50 mouse cellular contexts compared by ENCODE assay signal in genomic region chr4:104855216-104855615, GRCm38 (mm10). TPM values are rescaled to one million over a fixed set of nuclear protein-coding genes. Genes with fewer than 3 reads are reported as not detected.
"Had no signal": no experiment of that assay in that cellular context is flagged by ENCODE, and none has a peak within 500 bp of the region (broad histone marks: within the 10 kb centered on the region; RNA-seq: fewer than 3 reads in every experiment).

No protein-coding gene starts in this region.

- H3K27ac ChIP-seq: heart, embryonic 13.5 days; heart, embryonic 15.5 days; hindbrain, embryonic 10.5 days; hindbrain, embryonic 12.5 days; hindbrain, embryonic 13.5 days; hindbrain, embryonic 14.5 days; hindbrain, embryonic 15.5 days; hindbrain, postnatal 0 days; intestine, embryonic 15.5 days; kidney, embryonic 15.5 days; kidney, postnatal 0 days; left cerebral cortex, adult 2 months had no signal

- H3K9me3 ChIP-seq: heart, embryonic 12.5 days; heart, embryonic 13.5 days; heart, embryonic 15.5 days; hindbrain, embryonic 10.5 days; hindbrain, embryonic 12.5 days; hindbrain, embryonic 13.5 days; hindbrain, embryonic 15.5 days; intestine, embryonic 15.5 days; kidney, embryonic 15.5 days had no signal

- H3K4me3 ChIP-seq: heart, embryonic 12.5 days; heart, embryonic 13.5 days; heart, embryonic 15.5 days; hindbrain, embryonic 10.5 days; hindbrain, embryonic 12.5 days; hindbrain, embryonic 13.5 days; hindbrain, embryonic 15.5 days; intestine, embryonic 15.5 days; kidney, embryonic 15.5 days; left cerebral cortex, adult 2 months had no signal

- H3K4me1 ChIP-seq: heart, embryonic 12.5 days; heart, embryonic 13.5 days; heart, embryonic 15.5 days; hindbrain, embryonic 10.5 days; hindbrain, embryonic 12.5 days; hindbrain, embryonic 13.5 days; hindbrain, embryonic 15.5 days; intestine, embryonic 15.5 days; kidney, embryonic 15.5 days had no signal

- H3K9ac ChIP-seq: heart, embryonic 12.5 days; heart, embryonic 13.5 days; heart, embryonic 15.5 days; hindbrain, embryonic 12.5 days; hindbrain, embryonic 13.5 days; hindbrain, embryonic 14.5 days; hindbrain, embryonic 15.5 days; intestine, embryonic 15.5 days; kidney, embryonic 15.5 days had no signal

- ATAC-seq: hindbrain, embryonic 16.5 days; hindbrain, postnatal 0 days; inflammation-experienced regulatory T-cells, adult 6 months; intestine, embryonic 15.5 days; intestine, embryonic 16.5 days; intestine, postnatal 0 days had no signal

- H3K4me2 ChIP-seq: heart, embryonic 11.5 days; heart, embryonic 12.5 days; heart, embryonic 13.5 days; heart, embryonic 15.5 days; hindbrain, embryonic 12.5 days; hindbrain, embryonic 13.5 days; hindbrain, embryonic 14.5 days; hindbrain, embryonic 15.5 days; intestine, embryonic 15.5 days; kidney, embryonic 15.5 days had no signal

- DNase-seq: heart, postnatal 10 days; heart, postnatal 14 days; heart, postnatal 36 days; heart, postnatal 4 days; kidney, adult 11 months; kidney, adult 18-20 months; kidney, adult 2 months; kidney, adult 8-10 months; kidney, adult 9 months; kidney, postnatal 10 days; kidney, postnatal 14 days; kidney, postnatal 25 days; kidney, postnatal 36 days; layer of hippocampus, adult 9-11 months; layer of hippocampus, postnatal 36 days had no signal

- H3K27me3 ChIP-seq: heart, embryonic 12.5 days; heart, embryonic 13.5 days; heart, embryonic 15.5 days; hindbrain, embryonic 12.5 days; hindbrain, embryonic 13.5 days; hindbrain, embryonic 15.5 days; intestine, embryonic 15.5 days; kidney, embryonic 15.5 days had no signal

- H3K36me3 ChIP-seq: heart, embryonic 12.5 days; heart, embryonic 13.5 days; heart, embryonic 15.5 days; hindbrain, embryonic 10.5 days; hindbrain, embryonic 12.5 days; hindbrain, embryonic 13.5 days; hindbrain, embryonic 15.5 days; intestine, embryonic 15.5 days; kidney, embryonic 15.5 days had no signal

RNA-seq across cellular contexts. Expression of gene Gm17662, which starts 1.9 kb away (rescaled TPM):
- total RNA-seq: heart, postnatal 10 days; heart, postnatal 14 days; heart, postnatal 25 days; heart, postnatal 36 days; heart, postnatal 4 days; hematopoietic stem cell, adult 5-6 weeks; hindbrain, postnatal 0 days; layer of hippocampus, adult 18-20 months; layer of hippocampus, adult 8-10 months; layer of hippocampus, postnatal 10 days; layer of hippocampus, postnatal 14 days; layer of hippocampus, postnatal 25 days; layer of hippocampus, postnatal 36 days; left cerebral cortex, adult 18-20 months; left cerebral cortex, adult 2 months; left cerebral cortex, adult 8-10 months had no signal
- polyA plus RNA-seq: heart, embryonic 11.5 days; heart, embryonic 12.5 days; heart, embryonic 13.5 days; heart, embryonic 14.5 days; heart, embryonic 15.5 days; heart, embryonic 16.5 days; heart, postnatal 0 days; hindbrain, embryonic 10.5 days; hindbrain, embryonic 11.5 days; hindbrain, embryonic 12.5 days; hindbrain, embryonic 13.5 days; hindbrain, embryonic 14.5 days; hindbrain, embryonic 15.5 days; hindbrain, embryonic 16.5 days; hindbrain, postnatal 0 days; inflammation-experienced regulatory T-cells, adult 6 months; intestine, embryonic 14.5 days; intestine, embryonic 15.5 days; intestine, embryonic 16.5 days; intestine, postnatal 0 days; kidney, adult 2 months; kidney, embryonic 14.5 days; kidney, embryonic 15.5 days; kidney, embryonic 16.5 days; kidney, postnatal 0 days; large intestine, adult 2 months had no signal

RNA-seq across cellular contexts. Expression of gene C8a, which starts 21.0 kb away (rescaled TPM):
- total RNA-seq: heart, postnatal 10 days; heart, postnatal 14 days; heart, postnatal 25 days; heart, postnatal 36 days; heart, postnatal 4 days; hematopoietic stem cell, adult 5-6 weeks; hindbrain, postnatal 0 days; layer of hippocampus, adult 18-20 months; layer of hippocampus, adult 8-10 months; layer of hippocampus, postnatal 10 days; layer of hippocampus, postnatal 14 days; layer of hippocampus, postnatal 25 days; layer of hippocampus, postnatal 36 days; left cerebral cortex, adult 18-20 months; left cerebral cortex, adult 2 months had no signal
- polyA plus RNA-seq: heart, embryonic 13.5 days; heart, embryonic 14.5 days; heart, embryonic 15.5 days; heart, embryonic 16.5 days; heart, postnatal 0 days; hindbrain, embryonic 10.5 days; hindbrain, embryonic 11.5 days; hindbrain, embryonic 12.5 days; hindbrain, embryonic 13.5 days; hindbrain, embryonic 14.5 days; hindbrain, embryonic 15.5 days; hindbrain, embryonic 16.5 days; inflammation-experienced regulatory T-cells, adult 6 months; intestine, postnatal 0 days had no signal

RNA-seq across cellular contexts. Expression of gene Fyb2, which starts 58.0 kb away (rescaled TPM):
- total RNA-seq: heart, postnatal 14 days; heart, postnatal 36 days; heart, postnatal 4 days; hematopoietic stem cell, adult 5-6 weeks had no signal
- polyA plus RNA-seq: heart, embryonic 12.5 days; heart, embryonic 14.5 days; heart, postnatal 0 days; inflammation-experienced regulatory T-cells, adult 6 months; intestine, embryonic 14.5 days had no signal
